Mouse (Mus musculus): ENCODE data around the gene 4833439L19Rik.

GRCm38 (mm10) chr13:54521181-54521580 is 44.1 kb downstream of the 4833439L19Rik start:
- TF ChIP-seq CTCF (IDR thresholded peaks at IDR 0.05; ENCODE audit: borderline replicate concordance, insufficient read depth, low read length): no peak
- no peak for TF ChIP-seq POLR2A (IDR thresholded peaks at IDR 0.05; ENCODE audit: low read depth, low read length)
